Mouse (Mus musculus) CH12F3 (cell line): ENCODE data around the gene Slc39a10.

Experiments
- in situ Hi-C: fragments of 300-500 bp; cut with MboI; formaldehyde crosslinking; loops from 2 replicates; pipeline ENCODE4 v1.14.3; 2020; ENCODE audit warnings: low sequenced_read_pairs

Slc39a10 gene

GRCm38 (mm10) chr1:46869788-46870187 lies 22.9 kb downstream of the Slc39a10 start:
- in situ Hi-C loops: no loop called here

GRCm38 (mm10) chr1:46864175-46864885 lies 28.3 kb downstream of the Slc39a10 start:
- in situ Hi-C loops: no loop called here

GRCm38 (mm10) chr1:46863434-46863833 lies 29.2 kb downstream of the Slc39a10 start:
- in situ Hi-C loops: no loop called here

GRCm38 (mm10) chr1:46860082-46860481 lies 32.6 kb downstream of the Slc39a10 start:
- in situ Hi-C loops: no loop called here

- in situ Hi-C loops: no loop called here
Measured at GRCm38 (mm10) chr1:46858579-46858978, 34.1 kb downstream of the Slc39a10 start.

- in situ Hi-C loops: no loop called here
Measured at GRCm38 (mm10) chr1:46856498-46856897, 36.2 kb downstream of the Slc39a10 start.

- in situ Hi-C loops: no loop called here
Measured at GRCm38 (mm10) chr1:46854036-46854900, 38.4 kb downstream of the Slc39a10 start.

- in situ Hi-C loops: no loop called here
Measured at GRCm38 (mm10) chr1:46853317-46854035, 39.2 kb downstream of the Slc39a10 start.

- in situ Hi-C loops: no loop called here
Measured at GRCm38 (mm10) chr1:46852600-46853272, 39.9 kb downstream of the Slc39a10 start.

- in situ Hi-C loops: no loop called here
Measured at GRCm38 (mm10) chr1:46852216-46852599, 40.4 kb downstream of the Slc39a10 start.

GRCm38 (mm10) chr1:46851586-46851985 lies 41.1 kb downstream of the Slc39a10 start:
- in situ Hi-C loops: no loop called here

- in situ Hi-C loops: no loop called here
Measured at GRCm38 (mm10) chr1:46849758-46850157, 42.9 kb downstream of the Slc39a10 start.

- in situ Hi-C loops: no loop called here
Measured at GRCm38 (mm10) chr1:46845221-46845620, 47.4 kb downstream of the Slc39a10 start.

- in situ Hi-C loops: no loop called here
Measured at GRCm38 (mm10) chr1:46844281-46844680, 48.4 kb downstream of the Slc39a10 start.

- in situ Hi-C loops: no loop called here
Measured at GRCm38 (mm10) chr1:46843406-46843805, 49.2 kb downstream of the Slc39a10 start.

- in situ Hi-C loops: no loop called here
Measured at GRCm38 (mm10) chr1:46831927-46832326, 60.7 kb downstream of the Slc39a10 start.

GRCm38 (mm10) chr1:46830066-46830843 lies 62.4 kb downstream of the Slc39a10 start:
- in situ Hi-C loops: no loop called here

- in situ Hi-C loops: no loop called here
Measured at GRCm38 (mm10) chr1:46822256-46822972, 70.2 kb downstream of the Slc39a10 start.

GRCm38 (mm10) chr1:46817934-46818333 lies 74.7 kb downstream of the Slc39a10 start:
- in situ Hi-C loops: no loop called here
